8 mouse cellular contexts compared by ENCODE assay signal in the genomic region with DNA sequence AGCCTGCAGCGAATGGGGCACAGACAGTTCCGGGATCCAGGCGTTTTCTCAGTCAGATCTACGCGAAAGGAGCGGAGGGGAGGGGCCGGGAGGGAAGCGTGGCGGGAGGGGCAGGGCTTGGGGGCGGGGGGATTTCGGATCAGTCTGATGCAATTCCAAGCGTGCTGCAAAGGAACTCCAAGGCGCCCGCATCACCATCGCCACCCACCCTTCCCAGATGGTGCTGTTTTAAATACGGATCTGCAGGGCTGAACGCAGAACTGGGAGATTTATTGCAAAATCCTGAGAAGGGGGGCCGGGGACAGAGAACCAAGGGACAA. TPM values are rescaled to one million over a fixed set of nuclear protein-coding genes. Genes with fewer than 3 reads are reported as not detected.
A peak's percentile ranks its signal among the peaks of the same experiment; 100 is the strongest.
DNase-seq lines count a peak whose midpoint lies in the region; ATAC-seq lines count a peak whose summit lies in the region.

No protein-coding gene starts in this region.

- peaks cover 65% of the 10 kb centered on the region for H3K27me3 ChIP-seq in heart, embryonic 14.5 days (ENCODE audit: control insufficient read depth, insufficient read depth, low read length)
- H3K27me3 ChIP-seq in midbrain, embryonic 13.5 days = peaks cover 33% of the 10 kb centered on the region

- peaks cover 8 to 27% of the 10 kb centered on the region in 2 experiments for H3K4me1 ChIP-seq in heart, embryonic 14.5 days (ENCODE audit: control insufficient read depth in 2 of 2, insufficient read depth in 2 of 2, low read length in 2 of 2)
- H3K4me1 ChIP-seq in midbrain, embryonic 13.5 days (replicated peaks) = peaks cover 37% of the 10 kb centered on the region

- H3K9me3 ChIP-seq in heart, embryonic 14.5 days (ENCODE audit: control insufficient read depth, low read length) = no peaks in the 10 kb centered on the region
- no peaks in the 10 kb centered on the region for H3K9me3 ChIP-seq in midbrain, embryonic 13.5 days

- H3K27ac ChIP-seq in heart, embryonic 14.5 days (replicated peaks in 1 of 2; ENCODE audit: control insufficient read depth in 1 of 2, insufficient read depth in 1 of 2, low read depth in 2 of 2, low read length in 2 of 2) = no peak overlapping the region
- H3K27ac ChIP-seq in midbrain, embryonic 13.5 days = peak overlapping the region; percentile 97

- no peak for ATAC-seq in heart, embryonic 14.5 days (ENCODE audit: insufficient number of reproducible peaks, insufficient read depth, low FRiP score, low read depth)
- ATAC-seq in midbrain, embryonic 13.5 days = peak; percentile 95; the same call in 1 of the 2 replicates
- no peak for ATAC-seq in megakaryocyte-erythroid progenitor cell, adult 5-6 weeks (replicated peaks; ENCODE audit: low FRiP score, low TSS enrichment, poor library complexity, severe bottlenecking)

- no peak overlapping the region for H3K9ac ChIP-seq in heart, embryonic 14.5 days (ENCODE audit: low read length)
- peak overlapping the region; percentile 89 for H3K9ac ChIP-seq in midbrain, embryonic 13.5 days (replicated peaks)

- DNase-seq in urinary bladder, postnatal 14 days (ENCODE audit: low spot score) = peak; percentile 11
- no peak for DNase-seq in urinary bladder, adult 2 months (ENCODE audit: low spot score)
- DNase-seq in embryo, embryonic 10 days (ENCODE audit: low spot score) = peak; percentile 88
- DNase-seq in left cerebral cortex, adult 8-10 months (ENCODE audit: low spot score in 2 of 2) = peak; percentile 50 to 91
- no peak for DNase-seq in thymus, postnatal 4 days

- WGBS in heart, embryonic 14.5 days = under 1% methylated on average over 17 of the region's 18 CpGs
- under 1% methylated on average over 18 of the region's 18 CpGs for WGBS in midbrain, embryonic 13.5 days

- no peaks in the 10 kb centered on the region for H3K36me3 ChIP-seq in heart, embryonic 14.5 days (ENCODE audit: control insufficient read depth, insufficient read depth, low read length)
- no peaks in the 10 kb centered on the region for H3K36me3 ChIP-seq in midbrain, embryonic 13.5 days

- peak overlapping the region; percentile 36 to 43 for H3K4me3 ChIP-seq in heart, embryonic 14.5 days (ENCODE audit: control insufficient read depth in 1 of 2, insufficient read depth in 1 of 2, low read depth in 1 of 2, low read length in 2 of 2)
- peak overlapping the region; percentile 74 for H3K4me3 ChIP-seq in midbrain, embryonic 13.5 days (replicated peaks)

- peak overlapping the region; percentile 81 for H3K4me2 ChIP-seq in heart, embryonic 14.5 days (ENCODE audit: low read length)
- peak overlapping the region; percentile 95 for H3K4me2 ChIP-seq in midbrain, embryonic 13.5 days (replicated peaks)

RNA-seq across cellular contexts. Expression of gene Bdnf, which starts 3.5 kb away (rescaled TPM):
- 3.3 and 7.1 TPM in 2 replicates for polyA plus RNA-seq in urinary bladder, adult 2 months (2012; rRNA removed)
- 0.15 and 0.45 TPM in 2 replicates for polyA plus RNA-seq in heart, embryonic 14.5 days (2014; fragmentation: Nextera tagmentation; extraction: Ambion mirVana)
- 10 to 100 TPM; 15.1 to 16.9 (median 16.5) TPM for total RNA-seq in left cerebral cortex, adult 8-10 months (2022)
- 2.8 and 3.7 TPM in 2 replicates for polyA plus RNA-seq in midbrain, embryonic 13.5 days (2015; fragmentation: Nextera tagmentation; extraction: Ambion mirVana)
- total RNA-seq in megakaryocyte-erythroid progenitor cell, adult 5-6 weeks (2014; fragmentation: Nextera tagmentation) = not detected in 2 replicates
- total RNA-seq in megakaryocyte-erythroid progenitor cell, adult 5-6 weeks (2017) = not detected in 2 replicates

Comparison
In these comparisons a context has a peak if more than half of its experiments do, and no peak if none do; other contexts are left out.
1. DNase-seq: peak in urinary bladder, postnatal 14 days (single experiment), embryo, embryonic 10 days (single experiment) and left cerebral cortex, adult 8-10 months (2 of 2); none in urinary bladder, adult 2 months (single experiment) and thymus, postnatal 4 days (single experiment).